Mouse (Mus musculus) kidney, embryonic 14.5 days (tissue): ENCODE measurements around the gene Cyb5b. TPM values are rescaled to one million over a fixed set of nuclear protein-coding genes. Genes with fewer than 3 reads are reported as not detected.
"Not testable (repeated sequence)": the region's sequence is repeated elsewhere in the genome, so short reads cannot be mapped to it uniquely, and the experiment has no call there.

Experiments
- ATAC-seq: fragments of 200-750 bp; cut with Nextera tagmentation; 2 replicates; pipeline ENCODE4 v1.8.0; 2017; ENCODE audit warnings: moderate number of reproducible peaks, mild to moderate bottlenecking, moderate TSS enrichment, moderate library complexity; ENCODE audit not compliant: low FRiP score, low TSS enrichment
- H3K27ac ChIP-seq: fragments of 300-500 bp; sonication (generic); 2 replicates; pipeline ENCODE4 v1.5.1; 2014; ENCODE audit warnings: low read depth, mild to moderate bottlenecking, low read length, moderate library complexity, mixed read lengths
- H3K27me3 ChIP-seq: fragments of 300-500 bp; sonication (generic); 2 replicates; pipeline ENCODE4 v1.6.1; 2014; ENCODE audit warnings: mild to moderate bottlenecking, low read length; ENCODE audit not compliant: control insufficient read depth, insufficient read depth
- H3K36me3 ChIP-seq: fragments of 300-500 bp; sonication (generic); 2 replicates; pipeline ENCODE4 v1.6.1; 2014; ENCODE audit warnings: low read length, mixed read lengths; ENCODE audit not compliant: control insufficient read depth, insufficient read depth
- H3K4me1 ChIP-seq: fragments of 300-500 bp; sonication (generic); 2 replicates; pipeline ENCODE4 v1.6.1; 2014; ENCODE audit warnings: low read length, mixed read lengths; ENCODE audit not compliant: control insufficient read depth, insufficient read depth
- H3K4me2 ChIP-seq: fragments of 300-500 bp; sonication (generic); replicated peaks from 2 replicates; pipeline ENCODE4 v1.6.1; 2014; ENCODE audit warnings: low read depth, mild to moderate bottlenecking, low read length
- H3K4me3 ChIP-seq: fragments of 300-500 bp; sonication (generic); 2 replicates; pipeline ENCODE4 v1.5.1; 2014; ENCODE audit warnings: mild to moderate bottlenecking, low read length
- H3K9ac ChIP-seq: fragments of 300-500 bp; sonication (generic); 2 replicates; pipeline ENCODE4 v1.6.1; 2014; ENCODE audit warnings: low read depth, mild to moderate bottlenecking, low read length, moderate library complexity
- H3K9me3 ChIP-seq: fragments of 300-500 bp; sonication (generic); 2 replicates; pipeline ENCODE4 v1.6.1; 2016; ENCODE audit warnings: low read length; ENCODE audit not compliant: control insufficient read depth
- WGBS: fragments of 180-500 bp; shearing (Covaris S2); extraction: QIAGEN DNeasy Blood & Tissue Kit; methylation state at CpG from one replicate; pipeline ENCODE4 v1.1.7; 2014; 5-methylcytosine and 5-hydroxymethylcytosine counted together
- polyA plus RNA-seq: library from polyadenylated mRNA; unstranded; fragments of >200 nt; fragmentation: Nextera tagmentation; extraction: Ambion mirVana; gene quantifications from 2 replicates; pipeline ENCODE4 v1.2.1, GENCODE M21; 2014

Gene Cyb5b
- 67.0 and 152 TPM in 2 replicates for polyA plus RNA-seq

DNA sequence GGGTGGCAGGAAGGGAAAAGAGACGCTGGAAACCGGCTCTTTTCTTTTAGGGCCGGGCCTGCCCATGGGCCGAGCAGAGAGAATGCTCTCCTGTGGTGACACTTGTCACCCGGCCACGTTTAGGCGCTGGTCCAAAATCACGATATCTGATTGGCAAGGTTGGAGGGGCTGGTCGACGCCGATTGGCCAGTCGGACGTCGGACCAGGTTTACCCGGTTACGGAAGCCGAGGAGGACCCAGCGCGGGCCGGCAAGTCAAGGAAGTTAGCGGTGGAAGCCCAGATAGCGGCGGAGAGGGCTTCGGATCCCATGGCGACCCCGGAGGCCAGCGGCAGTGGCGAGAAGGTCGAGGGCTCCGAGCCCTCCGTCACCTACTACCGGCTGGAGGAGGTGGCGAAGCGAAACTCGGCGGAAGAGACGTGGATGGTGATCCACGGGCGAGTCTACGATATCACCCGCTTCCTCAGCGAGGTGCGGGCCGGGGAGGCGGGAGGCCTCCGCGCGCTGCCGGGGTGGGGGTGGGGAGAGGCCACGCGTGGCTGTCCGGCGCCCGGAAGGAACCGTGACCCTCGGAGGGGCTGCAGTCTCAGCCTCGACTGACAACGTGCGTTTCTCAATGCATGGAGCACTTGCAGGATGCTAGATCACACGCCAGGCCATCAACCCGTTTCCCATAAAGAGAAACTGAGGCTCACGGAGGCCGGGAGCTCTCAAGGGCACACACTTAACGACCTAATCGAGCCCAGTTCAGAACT is at the start of gene Cyb5b:
Gene Cyb5b (plus strand): TSS at position 237 of the 754 bp plus-strand sequence.
- Histone ChIP-seq H3K36me3 (peaks cover 19% of the 10 kb centered on the region), H3K9me3 (no peaks in the 10 kb centered on the region), H3K27me3 (no peaks in the 10 kb centered on the region), H3K9ac (peak within 1 kb of the TSS; percentile 84), H3K4me2 (peak within 1 kb of the TSS; percentile 66), H3K4me3 (peak within 1 kb of the TSS; percentile 78), H3K27ac (peak within 1 kb of the TSS; percentile 53), H3K4me1 (no peaks in the 10 kb centered on the region)
- peak; percentile 92 for ATAC-seq
- WGBS: 1% methylated on average over 65 of the region's 65 CpGs

DNA sequence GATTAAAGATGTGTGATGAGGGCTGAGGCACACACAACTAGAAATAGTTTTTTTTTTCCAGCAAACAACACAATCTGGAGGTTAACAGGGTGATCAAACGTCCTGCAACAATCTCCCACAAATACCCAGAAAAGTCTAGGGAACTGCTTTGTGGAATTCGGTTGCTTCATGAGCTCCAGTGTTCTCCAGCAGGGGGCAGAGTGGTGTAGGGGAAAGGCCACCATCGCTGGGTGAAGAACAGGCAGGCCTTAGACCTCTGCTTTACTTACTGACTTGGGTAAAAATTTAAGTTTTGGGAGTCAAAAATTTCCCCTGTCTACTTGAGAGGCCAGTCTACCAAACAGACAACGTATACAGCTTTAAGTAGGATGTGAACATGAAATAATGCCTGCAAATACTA is 45.9 kb upstream of the Cyb5b start:
- 14% methylated on average over 4 of the region's 4 CpGs for WGBS

DNA sequence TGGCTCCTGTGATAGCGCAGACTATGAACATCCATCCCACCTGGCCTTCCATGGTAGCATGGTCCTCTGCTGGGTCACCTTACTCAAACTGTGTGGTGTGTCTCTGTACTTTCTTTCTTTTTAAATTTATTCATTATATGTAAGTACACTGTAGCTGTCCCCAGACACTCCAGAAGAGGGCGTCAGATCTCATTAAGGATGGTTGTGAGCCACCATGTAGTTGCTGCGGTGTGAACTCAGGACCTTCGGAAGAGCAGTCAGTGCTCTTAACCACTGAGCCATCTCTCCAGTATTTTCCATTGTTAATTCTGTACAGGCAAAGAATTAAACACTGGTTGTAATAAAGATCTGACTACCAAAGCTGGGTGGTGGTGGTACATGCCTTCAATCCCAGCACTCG is 42.4 kb upstream of the Cyb5b start:
- not testable (repeated sequence) for H3K4me3 ChIP-seq, H3K27me3 ChIP-seq, ATAC-seq, H3K9ac ChIP-seq, H3K9me3 ChIP-seq, H3K27ac ChIP-seq, H3K36me3 ChIP-seq, H3K4me1 ChIP-seq, H3K4me2 ChIP-seq
- 91% methylated on average over 5 of the region's 5 CpGs for WGBS

More for the DNA sequence above, 45.9 kb upstream of the Cyb5b start:
- Histone ChIP-seq H3K27ac (no peak overlapping the region), H3K4me3 (no peak overlapping the region), H3K9me3 (no peaks in the 10 kb centered on the region), H3K9ac (no peak overlapping the region), H3K36me3 (no peaks in the 10 kb centered on the region), H3K27me3 (no peaks in the 10 kb centered on the region), H3K4me2 (no peak overlapping the region), H3K4me1 (no peaks in the 10 kb centered on the region)
- ATAC-seq: 0 out of 2 replicates have a peak, but pooled peaks have one; percentile 41

DNA sequence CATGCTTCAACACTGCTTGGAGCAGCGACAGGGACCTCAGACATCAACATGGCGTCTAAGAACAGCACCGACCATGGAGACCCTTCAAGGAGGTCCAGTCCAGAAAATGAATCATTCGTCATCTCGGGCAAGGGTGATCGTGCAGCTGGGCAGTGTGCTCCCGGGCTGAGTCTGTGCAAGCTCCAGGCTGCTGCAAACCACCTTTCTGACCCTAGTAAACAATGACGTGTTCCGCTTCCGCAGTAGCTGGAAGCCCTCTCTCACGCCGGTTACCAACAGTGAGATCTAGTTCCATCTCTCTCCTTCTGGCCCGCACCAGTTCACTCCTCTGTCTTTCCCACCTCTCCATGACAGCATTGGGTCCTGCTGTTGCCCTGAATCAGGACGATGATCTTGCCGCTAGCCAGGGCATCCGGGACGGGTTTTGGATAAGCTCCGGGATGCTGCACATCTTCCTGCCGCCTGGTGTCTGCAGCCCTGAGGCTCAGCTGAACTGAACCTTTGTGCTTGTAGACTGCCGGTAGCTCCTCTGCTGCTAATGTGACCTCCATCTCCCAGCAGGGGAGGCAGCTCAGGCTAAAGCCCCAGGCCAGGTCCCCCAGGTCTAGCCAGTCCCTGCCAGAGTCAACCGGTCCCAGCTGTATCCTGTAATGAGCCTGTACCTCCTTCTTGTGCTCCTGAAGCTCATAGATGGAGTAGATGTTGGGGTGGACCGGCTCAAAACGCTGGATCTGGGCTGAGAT is 41.3 kb upstream of the Cyb5b start:
- Histone ChIP-seq H3K4me3 (no peak overlapping the region), H3K36me3 (no peaks in the 10 kb centered on the region), H3K9me3 (no peaks in the 10 kb centered on the region), H3K27ac (no peak overlapping the region), H3K4me2 (no peak overlapping the region; the same call in 1 of the 2 replicates), H3K27me3 (no peaks in the 10 kb centered on the region), H3K9ac (no peak overlapping the region), H3K4me1 (peaks cover under 1% of the 10 kb centered on the region)
- ATAC-seq: no peak
- 69% methylated on average over 23 of the region's 23 CpGs for WGBS

DNA sequence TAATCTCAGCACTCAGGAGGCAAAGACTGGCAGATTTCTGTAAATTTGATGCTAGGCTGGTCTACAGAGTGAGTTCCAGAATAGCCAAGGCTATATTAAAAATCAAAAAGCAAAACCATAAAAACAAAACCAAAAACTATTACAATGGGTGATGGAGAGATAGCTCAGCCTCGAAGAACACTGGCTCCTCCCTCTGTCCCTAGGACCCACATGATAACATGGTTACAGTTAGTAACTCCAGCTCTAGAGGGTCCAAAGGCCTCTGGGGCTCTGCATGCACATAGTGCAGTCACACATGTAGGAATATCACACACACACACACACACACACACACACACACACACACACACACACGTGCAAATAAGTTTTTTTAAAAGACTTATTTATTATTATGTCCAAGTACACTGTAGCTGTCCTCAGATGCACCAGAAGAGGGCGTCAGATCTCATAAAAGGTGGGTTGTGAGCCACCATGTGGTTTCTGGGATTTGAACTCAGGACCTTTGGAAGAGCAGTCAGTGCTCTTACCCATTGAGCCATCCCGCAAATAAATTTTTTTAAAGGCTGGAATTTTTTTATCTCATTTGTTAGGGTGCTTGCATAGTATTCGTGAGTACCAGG is 40.5 kb upstream of the Cyb5b start:
- Histone ChIP-seq H3K9me3 (no peaks in the 10 kb centered on the region), H3K4me1 (peaks cover 8% of the 10 kb centered on the region), H3K4me3 (no peak overlapping the region), H3K27ac (no peak overlapping the region), H3K9ac (no peak overlapping the region), H3K27me3 (no peaks in the 10 kb centered on the region), H3K4me2 (no peak overlapping the region), H3K36me3 (no peaks in the 10 kb centered on the region)
- 88% methylated on average over 5 of the region's 5 CpGs for WGBS
- no peak for ATAC-seq

DNA sequence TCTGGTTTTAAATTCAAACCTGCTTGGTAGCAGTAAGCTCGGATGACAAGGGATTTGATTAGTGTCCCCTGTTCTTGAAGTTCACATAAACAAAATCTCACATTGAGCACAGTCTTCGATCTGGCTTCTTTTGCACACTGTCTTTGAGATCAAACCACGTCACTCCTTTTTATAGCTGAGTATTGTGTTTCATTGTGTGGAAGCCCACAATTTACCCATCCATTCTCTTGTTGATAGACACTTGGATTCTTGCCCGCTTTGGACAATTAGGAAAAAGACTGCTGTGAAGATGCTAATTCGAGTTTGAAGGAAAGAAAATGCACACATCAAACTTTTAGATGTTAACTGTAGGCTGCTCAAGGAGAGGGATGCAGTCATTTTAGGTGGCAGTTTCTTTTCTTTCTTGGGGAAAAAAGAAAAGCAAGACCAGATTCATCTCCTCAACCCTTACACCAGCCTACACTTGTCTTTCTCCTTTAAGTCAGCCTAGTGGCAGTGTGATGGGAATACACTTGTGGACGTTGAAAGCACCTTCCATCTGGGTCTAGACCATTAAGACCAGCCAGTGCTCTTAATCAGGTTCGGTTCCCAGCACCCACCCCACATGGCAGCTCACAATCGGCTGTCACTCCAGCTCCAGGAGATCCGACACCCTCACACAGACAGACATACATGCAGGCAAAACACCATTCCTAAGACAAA is 39.7 kb upstream of the Cyb5b start:
- WGBS: 73% methylated on average over 9 of the region's 9 CpGs

DNA sequence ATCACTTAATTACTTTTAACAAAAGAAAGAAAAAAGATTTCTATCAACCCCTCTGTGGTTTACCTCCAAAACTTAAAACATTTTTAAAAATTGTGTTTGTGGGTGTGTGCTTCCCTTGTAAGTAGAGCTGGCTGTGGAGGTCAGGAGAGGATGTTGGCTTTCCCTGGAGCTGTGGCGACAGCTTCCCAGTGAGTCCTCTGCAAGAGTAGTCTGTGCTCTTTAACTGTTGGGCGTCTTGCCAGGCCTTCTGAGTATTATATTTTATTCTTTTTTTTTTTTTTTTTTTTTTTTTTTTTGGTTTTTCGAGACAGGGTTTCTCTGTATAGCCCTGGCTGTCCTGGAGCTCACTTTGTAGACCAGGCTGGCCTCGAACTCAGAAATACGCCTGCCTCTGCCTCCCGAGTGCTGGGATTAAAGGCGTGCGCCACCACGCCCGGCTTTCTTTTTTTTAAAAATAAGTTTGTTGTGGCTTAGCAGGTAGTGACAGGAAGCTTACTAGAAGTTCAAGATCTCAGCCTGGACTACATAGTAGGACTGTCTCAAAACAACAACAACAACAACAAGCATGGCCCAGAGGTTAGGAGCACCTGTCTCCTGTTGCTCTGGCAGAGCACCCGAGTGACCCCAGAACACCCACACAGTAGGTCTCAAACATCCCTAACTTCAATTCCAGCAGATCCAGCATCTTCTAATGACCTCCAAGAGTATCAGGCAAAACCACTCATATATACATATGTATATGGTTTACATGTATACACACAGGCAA is 38.9 kb upstream of the Cyb5b start:
- H3K36me3 ChIP-seq: no peaks in the 10 kb centered on the region
- H3K4me2 ChIP-seq: no peak overlapping the region
- no peaks in the 10 kb centered on the region for H3K9me3 ChIP-seq
- ATAC-seq: no peak
- H3K9ac ChIP-seq: no peak overlapping the region
- peaks cover 10% of the 10 kb centered on the region for H3K4me1 ChIP-seq
- H3K27me3 ChIP-seq: no peaks in the 10 kb centered on the region
- no peak overlapping the region for H3K4me3 ChIP-seq
- WGBS: 91% methylated on average over 10 of the region's 11 CpGs
- H3K27ac ChIP-seq: no peak overlapping the region

More for the DNA sequence above, 39.7 kb upstream of the Cyb5b start:
- Histone ChIP-seq H3K4me1 (peaks cover 10% of the 10 kb centered on the region), H3K27me3 (no peaks in the 10 kb centered on the region), H3K36me3 (no peaks in the 10 kb centered on the region), H3K9me3 (no peaks in the 10 kb centered on the region), H3K27ac (no peak overlapping the region), H3K9ac (no peak overlapping the region), H3K4me2 (no peak overlapping the region), H3K4me3 (no peak overlapping the region)
- ATAC-seq: no peak

DNA sequence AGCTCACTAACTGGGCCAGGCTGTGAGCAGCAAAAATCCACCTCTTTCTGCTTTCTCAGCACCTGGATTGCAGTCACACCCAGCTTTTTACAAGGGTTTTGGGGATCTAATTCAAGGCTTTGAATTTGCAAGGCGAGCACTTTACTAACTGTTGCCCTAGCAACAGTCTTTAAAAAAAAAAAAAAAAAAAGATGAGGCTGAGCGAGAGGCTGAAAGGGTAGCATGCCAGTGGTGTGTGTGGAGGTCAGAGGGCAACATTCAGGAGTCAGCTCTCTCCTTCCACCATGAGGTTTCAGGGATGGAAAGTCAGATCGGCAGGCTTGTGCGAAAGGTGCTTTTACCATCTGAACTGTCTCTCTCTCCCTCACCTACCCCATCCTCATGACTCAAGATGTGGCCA is 37.2 kb upstream of the Cyb5b start:
- peaks cover 16% of the 10 kb centered on the region for H3K4me1 ChIP-seq
- H3K27me3 ChIP-seq: no peaks in the 10 kb centered on the region
- H3K27ac ChIP-seq: no peak overlapping the region
- H3K4me3 ChIP-seq: no peak overlapping the region
- H3K36me3 ChIP-seq: no peaks in the 10 kb centered on the region
- H3K4me2 ChIP-seq: no peak overlapping the region
- no peak for ATAC-seq
- H3K9me3 ChIP-seq: no peaks in the 10 kb centered on the region
- no peak overlapping the region for H3K9ac ChIP-seq
- WGBS: 66% methylated on average over 4 of the region's 4 CpGs
